Mouse (Mus musculus) myocyte (in vitro differentiated cells): ENCODE results near the gene Col4a6.

Experiments
- CEBPB ChIP-seq: IDR thresholded peaks from 2 replicates; pipeline ENCODE4 v1.6.1; 2011; ENCODE audit warnings: mild to moderate bottlenecking, moderate library complexity; ENCODE audit not compliant: poor library complexity, insufficient read depth, severe bottlenecking
- MYOG ChIP-seq, 3 experiments: IDR thresholded peaks; one replicate each; pipeline ENCODE4 v1.6.1; 2011; ENCODE audit warnings: control low read depth in 2 of 3, low read depth in 2 of 3, mild to moderate bottlenecking in 2 of 3; ENCODE audit not compliant: insufficient read length in 2 of 3, control insufficient read depth in 1 of 3, insufficient read depth in 1 of 3
- TCF12 ChIP-seq: IDR thresholded peaks from one replicate; pipeline ENCODE4 v1.6.1; 2011; ENCODE audit warnings: mild to moderate bottlenecking, control low read depth; ENCODE audit not compliant: poor library complexity, insufficient read depth, severe bottlenecking

- no peak for TF ChIP-seq CEBPB
- TF ChIP-seq TCF12, result no peak
- no peak for TF ChIP-seq MYOG (IDR thresholded peaks at IDR 0.05; ENCODE audit: control insufficient read depth in 1 of 3, insufficient read depth in 1 of 3, insufficient read length in 2 of 3, low read depth in 2 of 3)
These were observed 29.2 kb upstream of the Col4a6 start for GRCm38 (mm10) chrX:141503125-141503524.
